Mouse (Mus musculus): ENCODE data around the gene Pard6a.

The Pard6a gene

DNA sequence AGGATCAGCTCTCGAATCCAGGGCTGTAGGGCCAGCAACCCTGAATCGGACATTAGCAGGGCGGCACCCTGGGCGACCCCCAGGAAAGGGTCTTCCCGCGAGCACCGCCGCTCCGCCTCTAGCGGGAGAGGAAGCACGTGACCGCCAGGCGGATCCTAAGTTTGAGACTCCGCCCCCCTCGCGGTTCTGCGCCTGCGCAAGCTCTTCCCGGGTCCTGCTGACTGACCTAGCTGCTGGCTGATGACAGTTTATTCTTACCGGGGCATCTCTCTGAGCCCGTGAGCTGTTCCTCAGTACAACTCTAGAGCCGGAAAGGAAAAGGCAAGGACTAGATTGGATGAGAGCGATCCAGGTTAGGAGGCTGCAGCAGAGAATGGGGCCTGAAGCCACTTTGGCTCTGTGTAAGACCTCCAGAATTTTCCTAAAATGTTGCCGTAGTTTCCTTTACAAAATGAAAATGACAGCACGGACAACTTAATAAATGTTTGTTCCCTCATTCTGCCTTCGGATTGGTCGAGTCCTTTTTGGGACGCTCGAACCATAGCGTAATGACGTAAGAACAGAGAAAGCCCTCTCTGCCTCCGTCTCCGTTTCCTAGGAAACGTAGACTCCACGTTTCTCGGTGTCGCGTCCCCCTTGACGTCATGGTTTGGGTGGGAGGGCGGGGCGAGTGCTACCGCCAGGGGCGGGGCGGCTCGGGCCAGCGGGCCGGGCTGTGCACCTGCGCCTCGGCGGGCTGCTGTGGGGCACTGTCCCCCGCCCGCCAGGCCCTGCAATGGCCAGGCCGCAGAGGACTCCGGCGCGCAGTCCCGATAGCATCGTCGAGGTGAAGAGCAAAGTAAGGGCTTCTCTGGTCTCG lies at the start of gene Pard6a, which contains the start of gene Acd:
Pard6a (plus strand) TSS at position 183 of the 859 bp plus-strand sequence.
Acd (minus strand) TSS at position 137 of the 859 bp plus-strand sequence.
- peak; percentile 95 for DNase-seq (ENCODE audit: low read depth)

DNA sequence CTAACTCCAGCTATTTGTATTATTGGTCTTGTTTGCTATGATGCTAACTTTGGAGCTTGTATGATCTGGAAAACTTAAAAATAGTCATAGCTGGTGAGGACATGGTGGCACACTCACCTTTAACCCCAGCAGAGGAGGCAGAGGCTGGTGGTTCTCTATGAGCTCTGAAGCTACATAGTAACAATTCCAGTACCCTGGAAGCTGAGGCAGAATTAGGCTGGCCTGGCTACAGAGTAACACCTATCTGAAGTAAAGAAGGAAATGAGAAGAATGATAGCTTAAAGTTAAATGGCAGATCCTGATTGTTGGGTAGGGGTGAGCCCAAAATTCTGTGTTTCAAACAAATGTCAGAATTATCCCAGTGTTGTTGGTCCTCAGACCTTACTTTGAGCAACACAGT lies 43.3 kb upstream of the Pard6a start:
- no peak for DNase-seq (ENCODE audit: low read depth)

DNA sequence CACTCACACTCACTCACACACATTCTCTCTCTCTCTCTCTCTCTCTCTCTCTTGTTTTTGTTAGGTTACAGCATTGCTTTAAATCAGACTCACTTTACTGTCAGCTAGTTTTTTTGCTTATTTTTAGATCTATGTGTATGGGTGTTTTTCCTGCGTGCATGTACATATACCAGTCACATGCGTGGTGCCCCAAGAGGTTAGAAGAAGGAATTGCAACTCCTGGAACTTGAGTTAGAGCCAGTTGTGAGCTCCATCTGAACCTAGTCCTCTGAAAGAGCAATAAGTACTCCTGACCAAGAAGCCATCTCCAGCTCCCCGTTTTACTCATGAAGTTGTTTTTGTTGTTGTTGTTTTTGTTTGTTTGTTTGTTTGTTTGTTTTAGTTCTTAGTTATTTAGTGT lies 39.8 kb upstream of the Pard6a start:
- DNase-seq (ENCODE audit: low read depth), result peak; percentile 53

DNA sequence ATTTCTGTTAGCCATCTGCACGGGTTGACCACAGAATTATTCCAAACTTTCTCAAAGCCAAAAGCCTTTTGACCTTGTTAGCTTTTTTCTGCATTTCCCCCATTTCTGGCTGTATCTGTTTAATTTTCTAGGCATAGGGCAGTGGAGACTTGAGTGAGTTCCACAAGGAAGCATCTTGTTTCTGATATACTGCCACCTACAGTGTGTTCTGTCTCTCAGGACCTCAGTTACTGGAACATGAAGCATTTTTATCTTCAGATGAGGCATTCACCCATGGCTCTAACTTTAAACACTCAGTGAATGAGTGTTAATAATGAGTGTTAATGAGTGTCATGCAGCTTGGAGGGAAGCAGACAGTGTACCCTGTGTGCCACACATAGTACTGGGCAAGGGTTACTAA lies 23.1 kb upstream of the Pard6a start:
- DNase-seq (ENCODE audit: low read depth), result peak; percentile 23

DNA sequence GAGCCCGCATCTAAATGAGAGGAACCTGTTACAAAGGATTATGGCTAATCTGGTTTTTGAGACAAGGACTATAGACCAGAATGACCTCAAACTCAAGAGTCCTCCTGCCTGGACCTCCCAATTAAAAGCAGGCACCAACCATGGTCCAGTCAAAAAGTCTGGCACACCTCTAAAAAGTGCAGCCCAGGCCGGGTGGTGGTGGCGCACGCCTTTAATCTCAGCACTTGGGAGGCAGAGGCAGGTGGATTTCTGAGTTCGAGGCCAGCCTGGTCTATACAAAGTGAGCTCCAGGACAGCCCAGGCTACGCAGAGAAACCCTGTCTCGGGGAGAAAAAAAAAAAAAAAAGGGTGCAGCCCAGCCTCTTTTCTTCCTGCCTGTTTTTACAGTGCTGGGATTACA lies 15.6 kb upstream of the Pard6a start:
- DNase-seq (ENCODE audit: low read depth), result no peak

DNA sequence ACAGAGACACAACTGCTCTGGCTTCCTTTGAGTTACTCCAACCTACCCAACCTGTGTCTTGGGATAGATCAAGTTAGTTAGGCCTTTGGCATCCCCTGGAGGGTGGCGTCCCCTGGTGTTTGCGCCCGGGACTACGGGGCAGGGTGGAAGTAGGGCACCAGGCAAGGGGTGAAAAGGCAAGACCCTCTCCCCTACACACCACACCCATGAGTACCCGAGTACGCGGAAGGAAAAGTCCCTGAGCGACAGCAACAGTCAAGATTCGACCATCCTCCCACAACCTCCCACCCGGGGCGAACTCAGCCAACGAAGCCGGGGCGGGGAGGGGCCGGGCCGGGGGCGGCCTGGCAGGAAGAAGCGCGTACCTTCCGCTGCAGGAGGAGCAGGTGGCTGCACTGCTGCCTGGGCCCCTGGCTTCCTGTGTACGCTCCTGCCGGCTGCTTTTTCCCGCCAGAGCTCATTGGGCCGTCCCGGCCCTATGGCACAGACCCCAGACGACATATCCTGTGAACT lies 15.1 kb upstream of the Pard6a start, which contains the start of gene Carmil2:
Carmil2 (plus strand) TSS at position 479 of the 513 bp plus-strand sequence.
- peak; percentile 66 for DNase-seq (ENCODE audit: low read depth)

DNA sequence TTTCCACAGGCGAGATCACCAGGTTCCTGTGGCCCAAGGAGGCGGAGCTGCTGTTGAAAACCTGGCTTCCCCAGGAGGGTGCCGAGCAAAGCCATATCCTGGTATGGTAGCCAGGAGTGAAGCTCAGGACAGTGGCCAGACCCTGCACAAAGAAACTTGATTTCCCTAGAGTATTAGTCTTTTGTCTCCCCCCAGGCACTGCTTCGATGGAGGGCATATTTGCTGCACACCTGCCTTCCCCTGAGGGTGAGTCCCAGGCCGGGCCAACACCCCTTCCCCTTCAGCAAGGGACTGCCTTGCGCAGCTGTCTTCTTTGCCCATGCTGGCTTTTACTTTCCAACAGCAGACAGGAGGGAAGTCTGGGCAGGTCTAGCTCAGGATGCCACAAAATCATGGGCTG lies 14.4 kb upstream of the Pard6a start:
- DNase-seq (ENCODE audit: low read depth), result no peak

DNA sequence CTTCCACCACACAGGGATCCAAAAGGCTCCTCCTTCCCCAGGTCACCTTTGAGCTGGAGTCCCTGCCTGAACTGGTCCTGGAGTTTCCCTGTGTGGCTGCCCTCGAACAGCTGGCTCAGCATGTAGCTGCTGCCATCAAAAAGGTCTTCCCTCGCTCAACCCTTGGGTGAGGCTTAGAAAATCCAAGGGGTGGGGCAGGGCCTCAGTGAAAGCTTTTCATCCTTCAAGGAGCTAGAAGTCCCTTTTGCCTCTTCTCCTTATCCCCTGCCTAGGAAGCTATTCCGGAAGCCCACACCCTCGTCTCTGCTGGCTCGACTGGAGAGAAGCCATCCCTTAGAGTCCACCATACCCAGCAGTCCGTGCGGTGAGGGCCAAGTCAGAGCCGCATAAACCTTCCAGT lies 13.4 kb upstream of the Pard6a start:
- no peak for DNase-seq (ENCODE audit: low read depth)

DNA sequence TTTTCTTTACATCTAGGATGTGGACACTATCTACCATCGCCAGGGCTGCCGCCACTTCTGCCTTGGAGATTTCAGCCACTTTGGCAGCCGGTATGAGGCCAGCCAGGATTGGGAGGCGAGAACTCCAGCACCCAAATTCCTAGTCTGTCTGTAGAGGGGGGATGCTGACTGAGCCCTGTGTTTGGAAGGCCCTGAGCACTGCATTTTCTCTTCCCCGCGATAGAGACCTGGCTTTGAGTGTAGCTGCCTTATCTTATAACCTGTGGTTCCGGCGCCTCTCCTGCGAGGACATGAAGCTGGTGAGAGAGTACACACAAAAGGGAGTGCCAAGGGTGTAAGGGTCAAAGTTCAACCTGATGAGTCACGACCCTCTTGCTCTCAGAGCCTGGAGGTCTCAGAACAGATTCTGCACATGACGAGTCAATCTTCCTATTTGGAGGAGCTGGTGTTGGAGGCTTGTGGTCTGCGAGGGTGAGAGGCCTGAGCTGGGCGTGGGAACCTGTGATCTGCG lies 12.7 kb upstream of the Pard6a start:
- DNase-seq (ENCODE audit: low read depth), result peak; percentile 16

DNA sequence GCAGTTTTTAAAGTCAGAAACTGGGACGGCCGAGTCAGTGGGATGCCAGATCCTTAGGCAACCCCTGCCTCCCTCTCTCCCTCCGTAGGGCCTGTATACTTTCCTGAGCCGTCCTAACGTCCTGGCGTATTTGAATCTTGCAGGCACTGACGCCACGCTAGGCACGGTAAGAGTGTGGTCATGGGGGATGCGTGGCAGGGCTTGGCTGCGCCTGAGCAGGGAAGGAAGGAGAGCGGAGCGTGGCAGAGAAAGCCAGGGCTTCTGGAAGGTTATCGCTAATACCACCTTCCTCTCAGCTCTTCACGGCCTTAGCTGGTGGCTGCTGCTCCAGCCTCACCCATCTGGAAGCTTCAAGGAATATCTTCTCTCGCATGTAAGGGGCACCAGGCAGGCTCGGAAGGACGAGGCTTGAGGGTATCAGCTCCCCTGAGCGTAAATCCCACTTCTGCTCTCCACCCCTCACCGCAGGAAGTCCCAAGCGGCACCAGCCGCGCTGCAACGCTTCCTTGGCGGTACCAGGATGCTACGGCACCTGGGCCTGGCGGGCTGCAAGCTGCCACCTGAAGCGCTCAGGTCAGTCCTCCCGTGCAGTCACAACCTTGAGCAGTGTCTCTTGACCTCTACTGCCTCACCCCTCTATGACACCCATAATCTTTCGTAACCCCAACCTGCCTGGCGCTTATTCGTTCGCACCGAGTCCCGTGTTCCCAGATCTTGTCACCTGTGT lies 11.5 kb upstream of the Pard6a start:
- DNase-seq (ENCODE audit: low read depth), result no peak

DNA sequence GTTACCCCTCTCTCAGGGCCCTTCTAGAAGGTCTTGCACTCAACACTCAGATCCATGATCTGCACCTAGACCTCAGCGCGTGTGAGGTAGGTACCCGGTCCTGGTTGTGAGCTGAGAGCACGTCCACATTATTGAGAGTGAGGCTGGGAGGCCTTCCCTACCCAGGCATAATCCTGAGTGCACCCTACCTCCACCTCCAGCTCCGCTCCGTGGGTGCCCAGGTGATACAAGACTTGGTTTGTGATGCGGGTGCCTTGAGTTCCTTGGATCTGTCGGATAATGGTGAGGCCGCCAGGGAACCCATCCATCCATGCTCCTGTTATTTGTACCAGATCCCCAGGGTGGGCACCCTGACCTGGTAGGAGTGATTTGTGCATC lies 11.0 kb upstream of the Pard6a start:
- no peak for DNase-seq (ENCODE audit: low read depth)

DNA sequence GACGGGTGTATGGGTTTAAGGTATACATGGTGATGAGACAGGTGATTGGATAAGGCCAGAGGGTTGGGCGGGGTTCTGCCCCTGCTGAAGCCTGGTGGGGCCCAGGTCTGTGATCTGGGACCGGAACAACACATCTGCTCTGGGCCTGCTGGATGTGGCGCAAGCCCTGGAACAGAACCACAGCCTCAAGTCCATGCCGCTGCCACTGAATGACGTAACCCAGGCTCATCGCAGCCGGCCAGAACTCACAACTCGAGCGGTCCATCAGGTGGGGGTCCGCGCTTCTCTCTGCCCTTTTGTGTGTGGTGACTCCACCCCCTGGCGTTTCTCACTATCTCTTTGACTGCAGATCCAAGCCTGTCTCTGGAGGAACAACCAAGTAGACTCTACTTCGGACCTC lies 10.0 kb upstream of the Pard6a start:
- DNase-seq (ENCODE audit: low read depth), result peak; percentile 32

DNA sequence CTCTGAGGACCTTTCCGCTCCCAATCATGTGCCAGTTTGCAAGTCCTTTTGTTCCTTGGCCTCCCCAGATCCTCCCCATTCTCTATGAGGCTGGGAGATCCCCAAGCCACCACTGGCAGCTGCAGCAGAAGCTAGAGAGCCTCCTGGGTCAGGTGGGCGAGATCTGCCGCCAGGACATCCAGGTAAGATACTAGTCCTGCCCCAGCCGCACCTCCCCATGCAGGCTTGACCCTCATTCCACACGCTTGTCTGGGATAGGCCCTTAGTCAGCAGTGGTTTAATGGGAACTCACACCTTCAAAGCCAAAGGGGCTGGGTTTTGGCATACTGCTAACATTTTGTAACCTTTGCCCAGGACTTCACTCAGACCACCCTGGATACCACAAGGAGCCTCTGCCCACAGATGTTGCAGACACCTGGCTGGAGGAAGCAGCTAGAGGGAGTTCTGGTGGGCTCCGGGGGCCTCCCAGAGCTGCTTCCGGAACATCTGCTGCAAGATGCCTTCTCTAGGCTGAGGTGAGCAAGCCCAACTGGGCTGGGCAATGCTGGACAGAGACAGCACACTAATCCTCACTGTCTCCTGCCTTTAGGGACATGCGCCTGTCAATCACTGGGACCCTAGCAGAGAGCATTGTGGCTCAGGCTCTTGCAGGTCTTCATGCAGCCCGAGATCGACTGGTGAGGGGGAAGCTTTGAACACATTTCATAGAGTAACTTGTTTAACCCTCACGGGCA lies 8.3 kb upstream of the Pard6a start:
- DNase-seq (ENCODE audit: low read depth), result no peak

DNA sequence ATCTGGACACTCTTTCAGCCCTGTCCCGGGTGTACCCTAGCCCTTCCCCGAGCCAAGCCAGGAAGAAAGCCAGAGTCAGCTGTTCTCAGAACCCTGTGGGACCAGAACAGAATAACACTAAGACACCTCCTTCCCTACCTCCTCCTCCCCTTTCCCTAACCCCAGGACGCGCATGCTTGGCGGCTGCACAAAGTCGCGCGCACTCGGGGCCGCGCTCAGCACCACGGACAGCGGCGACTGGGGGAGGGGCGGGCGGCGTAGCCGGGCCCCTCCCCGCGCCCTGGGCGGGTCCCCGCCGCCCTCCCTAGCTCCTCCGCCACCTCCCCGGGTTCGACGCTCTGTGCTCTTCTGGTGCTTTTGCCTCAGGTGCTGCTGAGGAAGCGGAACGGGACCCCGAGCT lies 7.3 kb upstream of the Pard6a start:
- DNase-seq (ENCODE audit: low read depth), result no peak

DNA sequence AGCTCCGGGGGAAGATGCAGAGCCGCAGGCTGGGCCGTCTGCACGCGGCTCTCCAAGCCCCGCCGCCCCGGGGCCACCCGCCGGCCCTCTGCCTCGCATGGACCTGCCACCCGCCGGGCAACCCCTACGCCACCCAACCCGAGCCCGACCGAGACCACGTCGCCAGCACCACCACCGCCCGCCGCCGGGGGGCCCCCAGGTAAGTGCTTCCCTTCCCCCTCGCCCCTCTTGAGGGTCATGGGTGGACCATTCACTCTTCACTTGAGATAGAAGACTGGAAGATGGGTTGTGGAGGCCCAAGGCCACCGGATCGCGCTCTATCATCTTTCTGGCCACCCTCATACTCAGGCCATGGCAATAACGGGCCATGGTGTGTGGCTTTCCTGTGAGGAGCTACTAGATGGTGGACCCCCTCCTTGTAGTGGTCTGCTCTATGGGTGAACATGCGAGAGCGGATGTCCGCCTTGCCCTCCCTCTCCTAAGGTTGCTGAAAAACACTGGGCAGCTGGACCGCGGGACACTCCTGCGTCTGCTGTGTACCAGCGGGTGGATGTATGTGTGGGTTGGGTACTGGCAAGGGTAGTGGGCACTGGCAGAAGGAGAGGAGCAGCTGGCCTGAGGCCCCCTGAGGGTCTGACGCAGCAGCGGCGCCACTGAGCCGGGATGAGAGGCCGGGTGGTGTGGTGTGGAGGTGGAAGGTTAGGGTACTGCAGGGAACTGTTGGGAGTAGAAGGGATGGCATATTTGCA lies 6.7 kb upstream of the Pard6a start:
- no peak for DNase-seq (ENCODE audit: low read depth)

DNA sequence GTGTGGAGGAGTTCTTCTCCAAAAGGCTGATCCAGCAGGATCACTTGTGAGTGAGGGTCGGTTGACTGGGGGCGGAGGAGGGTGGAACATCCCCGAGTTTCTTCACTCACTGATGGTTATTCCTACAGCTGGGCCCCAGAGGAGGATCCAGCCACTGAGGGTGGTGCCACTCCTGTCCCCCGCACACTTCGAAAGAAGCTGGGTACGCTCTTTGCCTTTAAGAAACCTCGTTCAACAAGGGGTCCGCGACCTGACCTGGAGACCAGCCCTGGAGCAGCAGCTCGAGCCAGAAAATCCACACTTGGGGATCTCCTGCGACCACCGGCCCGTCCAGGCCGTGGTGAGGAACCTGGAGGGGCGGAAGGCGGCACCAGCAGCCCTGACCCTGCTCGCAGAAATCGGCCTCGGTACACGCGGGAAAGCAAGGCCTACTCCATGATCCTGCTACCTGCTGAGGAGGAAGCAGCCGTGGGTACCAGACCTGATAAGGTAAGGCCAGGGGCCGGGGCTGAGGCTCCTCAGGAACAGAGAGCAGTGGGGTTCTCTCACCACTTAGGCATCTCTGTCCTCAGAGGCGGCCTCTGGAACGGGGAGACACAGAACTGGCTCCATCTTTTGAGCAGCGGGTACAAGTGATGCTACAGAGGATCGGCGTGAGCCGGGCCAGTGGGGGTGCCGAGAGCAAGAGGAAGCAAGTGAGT lies 5.7 kb upstream of the Pard6a start:
- no peak for DNase-seq (ENCODE audit: low read depth)

DNA sequence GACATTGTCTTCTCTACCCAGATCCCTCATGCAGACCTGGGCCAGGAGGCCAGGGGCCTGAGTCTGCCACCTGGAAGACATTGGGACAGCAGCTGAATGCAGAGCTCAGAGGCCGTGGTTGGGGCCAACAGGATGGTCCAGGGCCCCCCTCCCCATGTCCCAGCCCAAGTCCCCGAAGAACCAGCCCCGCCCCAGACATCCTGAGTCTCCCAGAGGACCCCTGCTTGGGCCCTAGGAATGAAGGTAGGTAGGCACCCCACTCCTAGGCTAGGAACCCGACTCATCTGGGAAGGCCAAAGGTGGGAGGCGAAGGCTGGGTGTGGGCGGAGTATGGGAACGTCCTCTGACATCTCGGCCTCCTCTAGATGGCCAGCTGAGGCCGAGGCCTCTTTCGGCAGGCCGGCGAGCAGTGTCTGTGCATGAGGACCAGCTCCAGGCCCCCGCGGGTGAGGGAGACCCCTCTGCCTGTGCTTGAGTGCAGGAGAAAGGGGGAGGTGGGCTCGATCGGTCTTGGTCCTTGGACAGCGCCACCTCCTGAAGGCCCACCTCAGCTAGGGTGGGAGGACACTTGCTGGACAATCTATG lies 3.7 kb upstream of the Pard6a start:
- DNase-seq (ENCODE audit: low read depth), result no peak

DNA sequence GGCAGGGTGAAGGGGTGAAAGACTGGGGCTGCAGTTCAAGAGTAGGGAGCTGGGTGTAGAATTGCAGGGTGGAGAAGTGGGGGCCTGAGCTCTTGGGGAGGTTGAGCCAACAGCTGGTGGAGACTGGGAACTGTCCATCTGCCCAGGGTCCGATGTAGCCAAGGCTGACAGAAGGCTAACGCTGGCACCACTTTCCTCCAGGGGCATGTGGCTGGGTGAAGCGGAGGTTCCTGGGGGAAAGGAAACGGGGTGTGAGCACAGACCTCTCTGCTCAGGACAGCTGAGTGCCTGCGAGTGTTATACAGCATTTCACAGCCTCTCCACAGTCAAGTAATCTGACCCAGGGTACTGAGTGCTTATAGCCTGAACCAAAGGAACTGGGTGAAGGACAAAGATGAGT lies 2.2 kb upstream of the Pard6a start:
- DNase-seq (ENCODE audit: low read depth), result no peak

DNA sequence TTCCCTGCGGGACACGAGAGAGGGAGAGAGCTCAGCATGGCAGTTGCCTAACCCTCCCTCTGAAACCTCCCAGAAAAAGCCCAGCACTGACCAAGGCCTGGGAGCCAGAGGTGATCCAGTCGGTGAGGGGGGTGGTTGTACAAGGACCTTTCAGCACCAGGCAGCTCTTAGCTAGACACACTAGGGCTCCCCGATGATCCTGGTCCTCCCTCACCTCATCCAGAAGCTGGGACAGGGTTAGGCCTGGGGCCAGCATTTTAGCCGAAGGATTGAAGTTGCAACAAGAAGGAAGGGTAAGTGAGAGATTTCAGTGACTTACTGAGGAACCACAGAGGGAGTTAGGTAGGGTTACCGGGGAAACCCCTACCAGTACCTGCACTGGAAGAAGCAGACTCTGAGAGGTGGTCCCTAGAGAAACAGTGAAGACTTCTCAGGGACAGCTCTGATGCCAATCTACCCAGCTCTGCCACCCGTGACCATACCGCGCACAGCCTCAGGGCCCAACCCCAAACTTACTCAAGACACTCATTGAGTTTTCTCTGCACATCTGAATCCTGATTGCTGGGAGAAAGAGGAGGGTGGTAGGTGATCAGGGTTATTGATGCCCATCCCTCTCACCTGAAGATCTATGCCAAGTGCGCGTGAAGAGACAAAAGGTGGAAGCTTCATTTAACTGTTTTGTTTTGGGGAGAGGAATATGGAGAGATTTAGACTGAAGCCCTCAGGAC lies 1.3 kb upstream of the Pard6a start:
- DNase-seq (ENCODE audit: low read depth), result no peak

DNA sequence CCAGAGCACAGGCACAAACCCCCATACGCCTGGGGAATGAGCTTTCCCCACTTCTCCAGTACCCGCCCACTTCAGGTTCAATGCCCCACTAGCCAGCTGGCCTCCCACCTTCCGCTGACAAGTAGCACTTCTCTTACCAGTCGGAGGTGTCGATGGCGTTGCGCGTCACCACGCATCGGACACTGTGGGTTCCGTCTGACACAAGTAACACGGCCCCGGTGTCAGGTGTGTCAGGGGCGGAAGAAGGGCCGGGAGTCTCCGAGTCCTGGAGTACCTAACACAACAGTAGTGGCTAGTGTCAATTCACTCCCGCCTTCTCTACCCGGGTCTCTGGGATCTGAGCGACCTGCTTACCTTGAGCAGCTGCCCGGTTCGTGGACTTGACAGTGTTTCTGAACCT lies 382 bp upstream of the Pard6a start:
- peak; percentile 79 for DNase-seq (ENCODE audit: low read depth)
